Mouse (Mus musculus) c-Kit-negative CD71-positive TER-119-positive erythroid progenitor cells, embryonic 14.5 days (primary cell): Measurements from ENCODE around the gene Ciita.

ENCODE experiments used
- DNase-seq: peaks from one replicate; pipeline ENCODE4 v3.0.0-alpha.2; 2013; ENCODE audit warnings: low read depth, low spot score

Ciita gene

GRCm38 (mm10) chr16:10471950-10472349 lies 7.9 kb upstream of the Ciita start:
- DNase-seq = no peak

DNA sequence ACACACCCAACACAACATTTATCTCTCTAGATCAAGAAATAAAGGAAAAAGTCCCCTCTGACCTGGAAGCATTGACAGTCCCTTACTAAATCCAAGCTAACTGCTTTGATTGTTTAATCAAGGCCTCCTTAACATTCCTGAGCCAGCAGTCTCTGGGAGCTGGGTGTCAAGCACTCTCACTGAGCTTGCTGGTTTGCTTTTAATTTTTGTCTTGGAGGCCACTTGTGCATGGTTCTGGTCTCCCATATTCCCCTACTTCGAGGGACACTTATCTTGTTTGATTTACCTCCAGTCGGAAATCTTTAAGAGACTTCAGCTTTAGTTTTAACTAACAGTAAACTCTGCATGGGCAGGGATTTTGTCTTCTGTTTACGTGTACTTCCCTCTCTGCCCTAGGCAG lies 4.9 kb upstream of the Ciita start:
- no peak for DNase-seq

DNA sequence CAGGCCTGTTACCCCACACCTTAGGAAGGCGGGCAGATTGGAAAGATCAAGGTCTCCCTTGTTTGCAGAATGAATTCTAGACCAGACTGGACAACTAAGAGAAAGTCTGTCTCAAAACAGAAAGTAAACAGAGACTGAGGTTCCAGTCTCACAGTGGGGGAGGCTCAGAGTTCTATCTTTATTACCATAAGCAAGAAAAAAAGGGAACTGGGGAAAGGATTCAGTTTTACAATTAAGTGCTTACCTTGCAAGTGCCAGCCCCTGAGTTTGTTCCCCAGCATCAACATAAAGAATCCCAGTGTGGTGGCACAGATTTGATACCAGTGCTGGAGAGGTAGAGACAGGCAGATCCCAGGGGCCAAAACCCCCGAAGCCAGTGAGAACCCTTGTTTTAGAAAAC lies 3.9 kb upstream of the Ciita start:
- no peak for DNase-seq

GRCm38 (mm10) chr16:10482343-10482742 lies 2.5 kb downstream of the Ciita start:
- no peak for DNase-seq

- no peak for DNase-seq
Observed at GRCm38 (mm10) chr16:10486993-10487392, 7.1 kb downstream of the Ciita start.

- DNase-seq = no peak
Observed at GRCm38 (mm10) chr16:10487895-10488493, 8.1 kb downstream of the Ciita start.

- no peak for DNase-seq
Observed at GRCm38 (mm10) chr16:10488769-10489481, 9.1 kb downstream of the Ciita start.

DNA sequence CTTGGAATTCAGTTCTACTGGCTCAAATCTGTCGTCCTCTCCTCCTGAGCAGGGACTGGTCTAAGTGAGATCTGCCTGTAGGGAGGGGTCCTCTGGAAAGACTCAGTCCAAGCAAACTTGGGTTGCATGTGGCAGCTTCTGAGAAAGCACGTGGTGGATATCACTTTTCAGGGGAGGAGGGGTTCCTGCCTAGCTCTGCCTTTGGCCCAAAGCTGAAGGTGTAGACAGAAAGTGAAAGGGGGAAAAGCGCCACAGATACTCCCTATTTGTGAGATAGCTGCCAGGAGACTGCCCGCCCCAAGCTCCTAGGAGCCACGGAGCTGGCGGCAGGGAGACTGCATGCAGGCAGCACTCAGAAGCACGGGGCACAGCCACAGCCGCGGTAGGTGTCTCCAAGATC lies 9.6 kb downstream of the Ciita start:
- no peak for DNase-seq

DNA sequence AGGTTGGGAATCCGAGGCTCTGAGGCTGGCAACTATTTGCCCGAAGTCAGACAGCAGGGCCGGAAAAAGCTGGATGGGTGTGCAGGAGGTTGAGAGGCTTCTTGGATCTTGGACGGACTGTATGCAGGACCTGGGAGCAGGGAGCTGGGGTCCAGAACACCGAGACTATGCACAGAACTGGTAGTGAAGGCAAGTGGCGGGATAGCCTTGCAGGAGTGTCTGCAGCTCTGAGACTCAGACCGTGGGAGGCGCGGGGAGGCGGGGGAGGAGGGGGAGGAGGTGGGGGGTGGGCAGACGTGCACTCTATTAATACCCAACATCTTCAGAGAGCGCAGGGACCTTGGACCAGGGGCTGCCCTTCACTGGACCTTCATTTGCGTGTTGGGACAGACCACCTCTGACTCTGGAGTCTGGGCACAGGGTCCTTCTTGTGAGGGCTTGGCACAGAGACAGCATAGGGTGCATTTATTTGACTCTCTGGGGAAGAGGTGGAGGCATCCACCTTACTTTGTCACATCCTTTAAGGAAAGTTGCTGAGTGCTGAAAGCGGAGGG lies 10.1 kb downstream of the Ciita start:
- DNase-seq = no peak

GRCm38 (mm10) chr16:10490503-10491150 lies 10.8 kb downstream of the Ciita start:
- no peak for DNase-seq

- DNase-seq = no peak
Observed at GRCm38 (mm10) chr16:10491716-10492115, 11.9 kb downstream of the Ciita start.

GRCm38 (mm10) chr16:10492587-10492986 lies 12.7 kb downstream of the Ciita start:
- no peak for DNase-seq

GRCm38 (mm10) chr16:10495824-10496298 lies 16.0 kb downstream of the Ciita start:
- DNase-seq = no peak

- DNase-seq = no peak
Observed at GRCm38 (mm10) chr16:10498096-10498602, 18.3 kb downstream of the Ciita start.

DNA sequence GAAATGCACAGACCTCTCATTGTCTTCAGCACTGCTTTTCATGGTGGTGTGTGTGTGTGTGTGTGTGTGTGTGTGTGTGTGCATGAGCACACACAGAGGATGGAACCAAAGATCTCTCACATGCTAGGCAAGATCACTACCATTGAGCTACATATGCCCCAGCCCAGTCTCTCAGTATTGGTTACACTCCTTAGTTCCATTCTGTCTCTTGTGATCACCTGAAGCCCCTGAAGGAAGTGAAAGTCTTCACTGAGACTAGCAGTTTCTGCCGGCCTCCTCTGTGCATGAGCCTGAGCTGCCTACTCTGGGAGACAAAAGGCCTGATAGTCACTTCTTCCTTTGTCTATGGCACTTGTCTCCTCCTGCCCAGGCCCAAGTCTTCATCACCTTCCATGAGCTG lies 19.3 kb downstream of the Ciita start:
- DNase-seq = no peak

DNA sequence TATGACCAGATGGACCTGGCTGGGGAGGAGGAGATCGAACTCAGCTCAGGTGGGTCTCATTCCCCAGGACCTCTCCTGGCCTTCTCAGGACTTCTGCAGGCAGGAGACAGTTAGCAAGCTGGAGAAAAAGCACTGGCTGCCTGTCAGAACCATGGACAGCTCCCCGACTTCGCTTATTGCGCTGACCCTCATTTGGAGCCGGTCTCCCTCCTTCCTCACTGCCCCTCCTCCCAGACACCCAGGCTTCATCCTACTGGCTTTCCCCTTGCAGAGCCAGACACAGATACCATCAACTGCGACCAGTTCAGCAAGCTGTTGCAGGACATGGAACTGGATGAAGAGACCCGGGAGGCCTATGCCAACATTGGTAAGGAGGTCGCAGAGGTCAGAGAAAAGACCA lies 22.0 kb downstream of the Ciita start:
- DNase-seq = no peak

GRCm38 (mm10) chr16:10503058-10503457 lies 23.2 kb downstream of the Ciita start:
- no peak for DNase-seq

GRCm38 (mm10) chr16:10507445-10507844 lies 27.6 kb downstream of the Ciita start:
- no peak for DNase-seq

- DNase-seq = no peak
Observed at GRCm38 (mm10) chr16:10508691-10509090, 28.8 kb downstream of the Ciita start.

DNA sequence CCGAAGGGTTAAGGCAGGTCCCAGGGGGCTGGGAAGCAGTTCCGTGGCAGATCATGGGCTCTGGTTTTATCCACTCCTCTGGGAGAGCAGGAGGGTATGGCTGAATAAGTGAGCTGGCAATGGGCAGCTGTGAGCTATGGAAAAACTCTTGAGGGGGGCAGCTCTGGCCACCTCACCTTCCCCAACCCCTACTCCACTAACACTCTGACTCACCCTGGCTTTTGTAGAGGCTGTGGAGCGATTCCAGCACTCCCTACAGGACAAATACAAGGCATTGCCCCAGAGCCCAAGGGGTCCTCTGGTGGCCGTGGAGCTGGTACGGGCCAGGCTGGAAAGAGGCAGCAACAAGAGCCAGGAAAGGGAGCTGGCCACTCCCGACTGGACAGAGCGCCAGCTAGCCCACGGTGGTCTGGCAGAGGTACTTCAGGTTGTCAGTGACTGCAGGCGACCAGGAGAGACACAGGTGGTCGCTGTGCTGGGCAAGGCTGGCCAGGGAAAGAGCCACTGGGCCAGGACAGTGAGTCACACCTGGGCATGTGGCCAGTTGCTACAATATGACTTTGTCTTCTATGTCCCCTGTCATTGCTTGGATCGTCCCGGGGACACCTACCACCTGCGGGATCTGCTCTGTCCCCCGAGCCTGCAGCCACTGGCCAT lies 30.7 kb downstream of the Ciita start:
- no peak for DNase-seq

DNA sequence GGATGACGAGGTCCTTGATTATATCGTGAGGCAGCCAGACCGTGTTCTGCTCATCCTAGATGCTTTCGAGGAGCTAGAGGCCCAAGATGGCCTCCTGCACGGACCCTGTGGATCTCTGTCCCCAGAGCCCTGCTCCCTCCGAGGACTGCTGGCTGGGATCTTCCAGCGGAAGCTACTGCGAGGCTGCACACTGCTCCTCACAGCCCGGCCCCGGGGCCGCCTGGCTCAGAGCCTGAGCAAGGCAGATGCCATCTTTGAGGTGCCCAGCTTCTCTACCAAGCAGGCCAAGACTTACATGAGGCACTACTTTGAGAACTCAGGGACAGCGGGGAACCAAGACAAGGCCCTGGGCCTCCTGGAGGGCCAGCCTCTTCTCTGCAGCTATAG lies 31.3 kb downstream of the Ciita start:
- no peak for DNase-seq
